Mouse (Mus musculus) liver, embryonic 16.5 days (tissue): ENCODE measurements around the gene Gldc. TPM values are rescaled to one million over a fixed set of nuclear protein-coding genes. Genes with fewer than 3 reads are reported as not detected.

Experiments used
- ATAC-seq: fragments of 200-750 bp; cut with Nextera tagmentation; 2 replicates; pipeline ENCODE4 v1.8.0; 2017; ENCODE audit warnings: low read depth, mild to moderate bottlenecking, moderate number of reproducible peaks, moderate library complexity
- H3K27ac ChIP-seq: fragments of 300-500 bp; sonication (generic); 2 replicates; pipeline ENCODE4 v1.5.1; 2014; ENCODE audit warnings: mild to moderate bottlenecking, low read length
- H3K27me3 ChIP-seq: fragments of 300-500 bp; sonication (generic); 2 replicates; pipeline ENCODE4 v1.6.1; 2014; ENCODE audit warnings: low read depth, low read length, mixed read lengths; ENCODE audit not compliant: control insufficient read depth, insufficient read depth
- H3K36me3 ChIP-seq: fragments of 300-500 bp; sonication (generic); 2 replicates; pipeline ENCODE4 v1.6.1; 2014; ENCODE audit warnings: mild to moderate bottlenecking; ENCODE audit not compliant: control insufficient read depth, insufficient read depth
- H3K4me1 ChIP-seq: fragments of 300-500 bp; sonication (generic); 2 replicates; pipeline ENCODE4 v1.6.1; 2014; ENCODE audit warnings: low read depth, low read length, mixed read lengths; ENCODE audit not compliant: control insufficient read depth
- H3K4me2 ChIP-seq: fragments of 300-500 bp; sonication (generic); 2 replicates; pipeline ENCODE4 v1.6.1; 2014; ENCODE audit warnings: low read depth, low read length, mixed read lengths
- H3K4me3 ChIP-seq: fragments of 300-500 bp; sonication (generic); 2 replicates; pipeline ENCODE4 v1.5.1; 2014; ENCODE audit warnings: low read depth, mild to moderate bottlenecking, low read length
- H3K9ac ChIP-seq: fragments of 300-500 bp; sonication (generic); 2 replicates; pipeline ENCODE4 v1.6.1; 2014; ENCODE audit warnings: low read depth, low read length
- H3K9me3 ChIP-seq: fragments of 300-500 bp; sonication (generic); replicated peaks from 2 replicates; pipeline ENCODE4 v1.6.1; 2016; ENCODE audit warnings: low read length; ENCODE audit not compliant: control insufficient read depth
- WGBS: fragments of 180-500 bp; shearing (Covaris S2); extraction: QIAGEN DNeasy Blood & Tissue Kit; methylation state at CpG from one replicate; pipeline ENCODE4 v1.1.7; 2014; ENCODE audit not compliant: insufficient replicate concordance; 5-methylcytosine and 5-hydroxymethylcytosine counted together
- polyA plus RNA-seq: library from polyadenylated mRNA; unstranded; fragments of >200 nt; fragmentation: Nextera tagmentation; extraction: Ambion mirVana; gene quantifications from 2 replicates; pipeline ENCODE4 v1.2.1, GENCODE M21; 2015

The Gldc gene
- polyA plus RNA-seq, 1 experiment from 2014 or later: 28.5 TPM

GRCm38 (mm10) chr19:30166801-30167505, 8.3 kb downstream of the Gldc start:
- Histone ChIP-seq H3K27me3 (no peaks in the 10 kb centered on the region), H3K9ac (no peak overlapping the region), H3K36me3 (no peaks in the 10 kb centered on the region), H3K4me1 (peaks cover 3% of the 10 kb centered on the region; the same call in 1 of the 2 replicates), H3K4me2 (no peak overlapping the region), H3K4me3 (no peak overlapping the region), H3K9me3 (no peaks in the 10 kb centered on the region), H3K27ac (no peak overlapping the region)
- ATAC-seq: no peak
- 74% methylated on average over 20 of the region's 20 CpGs for WGBS

GRCm38 (mm10) chr19:30164228-30164627, 11.0 kb downstream of the Gldc start:
- Histone ChIP-seq H3K27ac (no peak overlapping the region), H3K36me3 (no peaks in the 10 kb centered on the region), H3K4me3 (no peak overlapping the region), H3K4me1 (no peaks in the 10 kb centered on the region; the same call in 1 of the 2 replicates), H3K9me3 (no peaks in the 10 kb centered on the region), H3K9ac (no peak overlapping the region), H3K27me3 (no peaks in the 10 kb centered on the region), H3K4me2 (no peak overlapping the region)
- no peak for ATAC-seq
- 52% methylated on average over 2 of the region's 2 CpGs for WGBS

- H3K27ac ChIP-seq: no peak overlapping the region
- H3K4me3 ChIP-seq: no peak overlapping the region
- no peak for ATAC-seq
- peaks cover 2% of the 10 kb centered on the region; the same call in 1 of the 2 replicates for H3K4me1 ChIP-seq
- 64% methylated on average over 5 of the region's 5 CpGs for WGBS
- no peak overlapping the region for H3K9ac ChIP-seq
- no peaks in the 10 kb centered on the region for H3K9me3 ChIP-seq
- H3K4me2 ChIP-seq: no peak overlapping the region
- no peaks in the 10 kb centered on the region for H3K27me3 ChIP-seq
- H3K36me3 ChIP-seq: no peaks in the 10 kb centered on the region
Measured at GRCm38 (mm10) chr19:30162808-30163207, 12.4 kb downstream of the Gldc start.

GRCm38 (mm10) chr19:30160021-30160420, 15.2 kb downstream of the Gldc start:
- Histone ChIP-seq H3K4me3 (no peak overlapping the region), H3K4me2 (no peak overlapping the region), H3K27me3 (no peaks in the 10 kb centered on the region), H3K36me3 (no peaks in the 10 kb centered on the region), H3K9ac (no peak overlapping the region), H3K4me1 (peaks cover 4% of the 10 kb centered on the region; the same call in 1 of the 2 replicates), H3K27ac (no peak overlapping the region), H3K9me3 (no peaks in the 10 kb centered on the region)
- no peak for ATAC-seq
- WGBS: 62% methylated on average over 2 of the region's 2 CpGs

- peaks cover 4% of the 10 kb centered on the region; the same call in 1 of the 2 replicates for H3K4me1 ChIP-seq
- no peak overlapping the region for H3K4me3 ChIP-seq
- no peaks in the 10 kb centered on the region for H3K27me3 ChIP-seq
- no peak for ATAC-seq
- H3K4me2 ChIP-seq: no peak overlapping the region
- H3K9me3 ChIP-seq: no peaks in the 10 kb centered on the region
- 63% methylated on average over 4 of the region's 4 CpGs for WGBS
- H3K27ac ChIP-seq: peak overlapping the region; percentile 62
- H3K9ac ChIP-seq: no peak overlapping the region
- no peaks in the 10 kb centered on the region for H3K36me3 ChIP-seq
Measured at GRCm38 (mm10) chr19:30158189-30158588, 17.0 kb downstream of the Gldc start.

GRCm38 (mm10) chr19:30157031-30157687, 18.1 kb downstream of the Gldc start:
- Histone ChIP-seq H3K9ac (no peak overlapping the region), H3K4me2 (no peak overlapping the region), H3K4me1 (peaks cover 4% of the 10 kb centered on the region; the same call in 1 of the 2 replicates), H3K27ac (peak overlapping the region; percentile 62), H3K36me3 (no peaks in the 10 kb centered on the region), H3K4me3 (no peak overlapping the region), H3K9me3 (no peaks in the 10 kb centered on the region), H3K27me3 (no peaks in the 10 kb centered on the region)
- 60% methylated on average over 12 of the region's 12 CpGs for WGBS
- ATAC-seq: peak; percentile 75

GRCm38 (mm10) chr19:30153729-30154128, 21.5 kb downstream of the Gldc start:
- H3K27me3 ChIP-seq: no peaks in the 10 kb centered on the region
- H3K4me2 ChIP-seq: no peak overlapping the region
- H3K27ac ChIP-seq: no peak overlapping the region
- H3K4me1 ChIP-seq: peaks cover 4% of the 10 kb centered on the region; the same call in 1 of the 2 replicates
- H3K4me3 ChIP-seq: no peak overlapping the region
- ATAC-seq: no peak
- no peaks in the 10 kb centered on the region for H3K36me3 ChIP-seq
- no peaks in the 10 kb centered on the region for H3K9me3 ChIP-seq
- H3K9ac ChIP-seq: no peak overlapping the region
- 52% methylated on average over 3 of the region's 3 CpGs for WGBS

- peak; percentile 62 for ATAC-seq
- no peaks in the 10 kb centered on the region for H3K9me3 ChIP-seq
- no peak overlapping the region for H3K4me3 ChIP-seq
- H3K4me1 ChIP-seq: no peaks in the 10 kb centered on the region
- H3K36me3 ChIP-seq: no peaks in the 10 kb centered on the region
- H3K27me3 ChIP-seq: no peaks in the 10 kb centered on the region
- no peak overlapping the region for H3K9ac ChIP-seq
- no peak overlapping the region for H3K27ac ChIP-seq
- no peak overlapping the region for H3K4me2 ChIP-seq
- WGBS: 69% methylated on average over 10 of the region's 10 CpGs
Measured at GRCm38 (mm10) chr19:30151290-30151689, 23.9 kb downstream of the Gldc start.

GRCm38 (mm10) chr19:30149238-30149805, 25.9 kb downstream of the Gldc start:
- Histone ChIP-seq H3K9me3 (no peaks in the 10 kb centered on the region), H3K36me3 (no peaks in the 10 kb centered on the region), H3K4me3 (no peak overlapping the region), H3K4me2 (no peak overlapping the region), H3K27ac (no peak overlapping the region), H3K4me1 (no peaks in the 10 kb centered on the region), H3K27me3 (no peaks in the 10 kb centered on the region), H3K9ac (no peak overlapping the region)
- ATAC-seq: no peak
- 46% methylated on average over 6 of the region's 6 CpGs for WGBS
